Mouse (Mus musculus) hindbrain, postnatal 0 days (tissue): ENCODE results near the gene 1700066M21Rik. TPM values are rescaled to one million over a fixed set of nuclear protein-coding genes. Genes with fewer than 3 reads are reported as not detected.

ENCODE experiments used
- ATAC-seq: fragments of 200-750 bp; cut with Nextera tagmentation; 2 replicates; pipeline ENCODE4 v1.8.0; 2017; ENCODE audit warnings: mild to moderate bottlenecking, moderate TSS enrichment, moderate library complexity
- DNase-seq: peaks from one replicate; pipeline ENCODE4 v3.0.0-alpha.2; 2015; ENCODE audit warnings: low spot score
- H3K27ac ChIP-seq: fragments of 300-500 bp; sonication (generic); 2 replicates; pipeline ENCODE4 v1.5.1; 2014; ENCODE audit warnings: mild to moderate bottlenecking
- H3K27me3 ChIP-seq: fragments of 300-500 bp; sonication (generic); 2 replicates; pipeline ENCODE4 v1.6.1; 2014; ENCODE audit warnings: low read length, mixed read lengths; ENCODE audit not compliant: insufficient read depth
- H3K36me3 ChIP-seq: fragments of 300-500 bp; sonication (generic); 2 replicates; pipeline ENCODE4 v1.6.1; 2014; ENCODE audit warnings: low read length, mixed read lengths; ENCODE audit not compliant: insufficient read depth
- H3K4me1 ChIP-seq: fragments of 300-500 bp; sonication (generic); 2 replicates; pipeline ENCODE4 v1.6.1; 2014; ENCODE audit warnings: antibody characterized with exemption, low read length, mixed read lengths; ENCODE audit not compliant: insufficient read depth
- H3K4me2 ChIP-seq: fragments of 300-500 bp; sonication (generic); 2 replicates; pipeline ENCODE4 v1.6.1; 2014; ENCODE audit warnings: low read depth, mild to moderate bottlenecking, low read length, moderate library complexity, mixed read lengths
- H3K4me3 ChIP-seq: fragments of 300-500 bp; sonication (generic); 2 replicates; pipeline ENCODE4 v1.5.1; 2014; ENCODE audit warnings: low read length
- H3K9ac ChIP-seq: fragments of 300-500 bp; sonication (generic); replicated peaks from 2 replicates; pipeline ENCODE4 v1.6.1; 2014; ENCODE audit warnings: mild to moderate bottlenecking, low read length, moderate library complexity, mixed read lengths
- H3K9me3 ChIP-seq: fragments of 300-500 bp; sonication (generic); 2 replicates; pipeline ENCODE4 v1.6.1; 2016; ENCODE audit warnings: low read length, mixed read lengths
- CTCF ChIP-seq: IDR thresholded peaks from 2 replicates; pipeline ENCODE4 v1.5.1; 2016; ENCODE audit warnings: antibody characterized with exemption, control low read depth, low read depth
- WGBS: fragments of 180-500 bp; shearing (Covaris S2); extraction: QIAGEN DNeasy Blood & Tissue Kit; methylation state at CpG from one replicate; pipeline ENCODE4 v1.1.7; 2014; 5-methylcytosine and 5-hydroxymethylcytosine counted together
- polyA plus RNA-seq: library from polyadenylated mRNA; unstranded; fragments of >200 nt; fragmentation: Nextera tagmentation; extraction: Ambion mirVana; gene quantifications from 2 replicates; pipeline ENCODE4 v1.2.1, GENCODE M21; 2015
- total RNA-seq: library from RNA; depleted of rRNA; stranded (reverse); fragments of >200 nt; gene quantifications from 2 replicates; pipeline ENCODE4 v1.2.3, GENCODE M21; 2014; rRNA removed

Gene 1700066M21Rik
- total and polyA plus RNA-seq, 2 experiments from 2014 or later: 20.3 to 23.7 TPM

DNA sequence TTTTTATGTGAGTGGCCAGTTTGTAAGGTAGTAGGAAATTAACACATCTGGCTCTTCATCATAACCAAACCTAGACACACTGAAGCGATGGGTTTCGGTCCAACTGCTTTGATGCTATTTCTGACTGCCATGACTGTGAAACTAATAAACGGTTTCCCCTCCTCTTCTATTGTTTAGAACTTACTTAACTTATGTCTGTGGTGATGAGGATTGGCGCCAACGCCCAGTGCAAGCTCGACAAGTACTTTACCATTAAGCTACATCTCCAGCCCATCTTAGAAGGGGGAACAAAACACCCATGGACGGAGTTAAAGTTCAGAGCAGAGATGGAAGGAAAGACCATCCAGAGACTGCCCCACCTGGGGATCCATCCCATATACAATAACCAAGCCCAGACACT, 55.7 kb downstream of the 1700066M21Rik start:
- WGBS: 95% methylated on average over 7 of the region's 7 CpGs

More for the DNA sequence above, 55.7 kb downstream of the 1700066M21Rik start:
- DNase-seq (no peak), ATAC-seq (no peak)
- H3K27me3 ChIP-seq: no peaks in the 10 kb centered on the region
- H3K36me3 ChIP-seq: no peaks in the 10 kb centered on the region
- no peaks in the 10 kb centered on the region for H3K9me3 ChIP-seq
- TF ChIP-seq CTCF: no peak
- no peak overlapping the region for H3K9ac ChIP-seq
- H3K27ac ChIP-seq: no peak overlapping the region
- no peak overlapping the region for H3K4me2 ChIP-seq
- peaks cover 7% of the 10 kb centered on the region; the same call in 1 of the 2 replicates for H3K4me1 ChIP-seq
- H3K4me3 ChIP-seq: no peak overlapping the region

Other genes starting within 250 kb of the 1700066M21Rik start
- gene Maip1, start 28.7 kb downstream of the 1700066M21Rik start, total RNA-seq: 6.7 and 7.0 TPM in 2 replicates
- gene Maip1, start 28.7 kb downstream of the 1700066M21Rik start, polyA plus RNA-seq: 19.8 and 20.4 TPM in 2 replicates
- gene Tyw5, start 29.5 kb downstream of the 1700066M21Rik start, total RNA-seq: 14.4 and 14.9 TPM in 2 replicates
- 29.8 and 31.4 TPM in 2 replicates for gene Tyw5, start 29.5 kb downstream of the 1700066M21Rik start, polyA plus RNA-seq